Mouse (Mus musculus) gastrocnemius, postnatal 14 days (tissue): ENCODE measurements around the gene Lbp. TPM values are rescaled to one million over a fixed set of nuclear protein-coding genes. Genes with fewer than 3 reads are reported as not detected.

Source experiments
- DNase-seq: peaks from one replicate; pipeline ENCODE4 v3.0.0; 2021; ENCODE audit warnings: mixed read lengths
- intact Hi-C: fragments of 180-260 bp; cut with DNase I; formaldehyde crosslinking; loops from one replicate; pipeline ENCODE4 v1.15.1; 2025; ENCODE audit warnings: low total_unique reads
- total RNA-seq, 2 experiments: library from RNA; stranded (reverse); gene quantifications; 2 replicates each; pipeline ENCODE4 v1.2.3; 2021

Gene Lbp
- total RNA-seq, 2 experiments from 2014 or later = 7.8 to 12.7 TPM

DNA sequence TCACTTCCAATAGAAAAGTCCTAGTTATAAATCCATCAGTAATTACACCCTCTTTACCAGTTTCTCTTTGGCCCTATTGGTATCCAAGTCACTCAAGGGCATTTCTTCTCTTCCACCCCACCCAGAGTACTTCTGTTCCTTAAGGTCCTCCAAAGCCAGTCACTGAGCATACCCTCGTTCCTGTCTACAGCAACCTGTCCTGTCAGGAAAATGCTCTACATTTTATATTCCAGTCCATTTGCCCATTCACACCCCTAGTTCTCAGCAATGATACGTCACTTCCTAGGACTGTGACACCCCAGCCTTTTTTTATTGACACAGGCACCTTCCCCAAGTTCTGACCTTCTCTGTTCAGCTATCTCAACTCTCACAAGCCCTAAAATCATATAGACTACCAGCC, 48.9 kb downstream of the Lbp start:
- DNase-seq = no peak
- intact Hi-C loops = no loop called here

DNA sequence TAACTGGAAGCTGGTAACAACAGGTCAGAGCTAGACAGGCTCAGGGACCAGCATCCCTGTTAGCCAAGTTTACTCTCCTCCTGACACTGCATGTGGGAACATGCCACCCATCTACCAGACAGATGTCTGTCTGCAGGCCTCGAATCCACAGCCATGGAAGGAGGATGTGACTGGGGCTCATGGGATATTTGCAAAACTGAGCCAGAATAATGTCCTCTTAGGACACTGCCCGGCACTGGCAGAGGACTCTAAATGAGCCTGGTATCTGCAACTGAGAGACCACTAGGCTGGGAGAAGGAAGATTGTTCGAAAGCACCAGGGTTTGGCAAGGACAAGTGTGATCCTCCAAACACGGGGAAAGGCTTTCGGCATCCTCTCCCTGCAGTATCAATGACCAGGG, 49.8 kb downstream of the Lbp start:
- intact Hi-C loops = no loop called here
- DNase-seq = no peak

DNA sequence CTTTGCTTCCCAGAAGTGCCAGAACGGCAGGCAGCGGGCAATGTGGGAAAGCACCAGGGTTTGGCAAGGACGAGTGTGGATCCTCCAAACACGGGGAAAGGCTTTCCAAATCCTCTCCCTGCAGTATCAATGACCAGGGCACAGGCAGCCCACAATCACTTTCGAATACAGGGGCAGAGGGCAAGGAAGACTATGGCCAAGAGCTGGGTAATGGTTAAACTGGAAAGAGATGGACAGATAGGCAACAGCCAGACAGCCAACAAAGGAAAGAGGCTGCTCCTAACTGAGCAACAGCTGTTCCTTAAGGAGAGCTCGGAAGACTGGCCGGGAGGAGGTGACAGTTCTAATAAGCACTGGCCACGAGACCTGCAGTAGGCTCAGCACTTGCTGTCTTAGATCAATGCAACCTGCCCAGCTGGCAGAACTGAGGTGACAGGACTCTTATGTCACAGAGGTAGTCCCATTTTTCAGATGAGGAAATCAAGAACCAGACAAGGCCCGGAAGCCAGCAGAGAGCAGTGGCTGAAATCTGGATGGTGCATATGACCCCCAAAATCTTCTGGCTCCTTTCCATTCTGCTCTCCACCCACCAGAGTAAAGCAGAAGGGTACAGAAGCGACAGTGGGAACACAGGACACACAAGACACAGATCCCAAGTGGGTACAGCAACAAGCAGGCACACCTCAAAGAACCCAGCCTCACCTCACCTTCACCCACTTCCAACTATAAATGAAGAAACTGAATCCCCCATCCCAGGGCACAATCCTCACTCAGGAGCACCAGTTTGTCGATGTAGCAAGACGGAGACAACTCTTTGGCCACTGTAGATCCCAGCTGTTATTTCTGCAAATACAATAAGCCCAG, 53.7 kb downstream of the Lbp start:
- intact Hi-C loops = no loop called here

DNA sequence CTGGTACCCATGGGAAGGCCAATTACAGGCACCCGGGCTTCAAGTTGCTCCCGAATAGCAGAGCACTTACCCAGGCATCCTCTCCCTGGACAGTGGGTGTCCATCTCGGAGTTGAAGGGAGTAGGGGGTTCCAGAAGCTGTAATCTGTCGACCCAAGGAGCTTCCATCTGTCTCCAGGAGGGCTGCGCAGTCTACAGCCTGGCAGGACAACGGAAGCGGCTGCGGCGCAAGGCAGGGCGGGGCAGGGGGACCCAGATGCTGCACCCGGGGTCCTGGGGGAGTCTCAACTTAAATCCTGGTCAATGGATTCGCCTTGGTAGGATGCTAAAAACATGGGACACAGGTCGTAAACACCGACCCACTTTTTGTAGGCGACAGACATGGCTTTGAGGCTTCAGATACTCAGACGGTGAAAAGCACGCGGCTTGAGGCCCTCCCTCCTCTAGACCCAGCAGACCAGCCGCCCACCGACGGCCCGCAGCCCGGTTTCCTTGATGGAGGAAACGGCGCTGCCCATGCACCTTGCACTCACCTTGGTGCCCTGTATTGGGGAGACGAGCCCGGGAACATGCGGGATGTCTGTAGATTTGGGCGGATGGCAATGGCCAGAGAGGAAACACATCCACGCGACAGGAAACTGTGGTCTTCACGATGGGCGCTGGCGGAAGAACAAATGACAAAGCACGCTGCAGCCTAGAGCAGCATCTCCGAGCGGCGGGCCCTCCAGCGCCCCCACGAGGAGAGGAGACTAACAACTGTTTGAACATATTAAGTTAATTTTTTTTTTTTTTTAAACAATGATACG, 54.8 kb downstream of the Lbp start:
- DNase-seq = peak; percentile 86
- intact Hi-C loops = no loop called here

More for the DNA sequence above, 53.7 kb downstream of the Lbp start:
- no peak for DNase-seq

DNA sequence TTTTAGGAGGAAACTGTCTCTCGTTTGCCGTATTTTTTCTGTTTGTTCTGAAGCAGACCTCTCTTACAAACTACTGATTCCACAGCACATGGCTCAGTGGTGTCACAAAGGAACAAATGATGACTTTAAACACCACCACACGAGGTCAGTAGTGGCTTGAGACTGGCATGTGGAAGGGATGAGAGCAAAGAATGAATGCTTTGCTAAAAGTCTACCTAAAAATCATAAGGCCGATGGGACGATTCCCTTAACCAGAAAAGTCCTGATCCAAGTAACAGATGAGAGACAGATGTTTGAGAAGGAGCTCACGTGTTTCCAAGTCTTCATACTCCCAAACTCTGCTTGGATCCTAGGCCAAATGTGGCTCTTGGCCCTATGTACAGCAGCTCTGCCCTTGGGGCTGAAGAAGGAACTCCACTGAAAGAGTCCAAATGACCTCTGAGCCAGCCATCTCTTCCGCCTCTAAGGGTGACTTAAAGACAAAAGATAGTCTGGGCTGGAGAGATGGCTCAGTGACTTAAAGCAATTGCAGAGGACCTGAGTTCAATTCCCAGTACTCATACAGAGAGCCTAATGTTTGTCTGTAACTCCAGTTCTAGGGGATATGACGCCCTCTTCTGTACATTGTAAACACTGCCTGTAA, 55.5 kb downstream of the Lbp start:
- intact Hi-C loops = no loop called here
- DNase-seq = no peak

DNA sequence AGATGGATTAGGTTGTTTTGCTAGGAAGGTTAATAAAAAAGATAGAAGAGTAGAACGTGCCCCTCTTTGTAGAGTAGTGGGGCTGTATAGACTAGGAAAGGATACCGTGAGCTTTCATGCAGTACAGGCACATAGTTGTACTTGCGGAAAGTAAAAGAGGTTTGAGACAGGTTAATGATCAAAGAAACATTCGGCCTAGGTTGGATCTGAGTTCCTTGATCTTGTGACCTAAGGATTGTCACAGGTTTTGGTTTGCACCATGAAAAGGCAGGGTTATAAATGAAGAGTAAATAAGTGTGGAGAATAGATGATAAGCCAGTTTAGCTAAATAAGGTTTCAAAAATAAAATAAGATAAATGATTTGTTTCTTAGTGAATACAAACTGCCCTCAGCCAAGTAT, 57.9 kb downstream of the Lbp start:
- DNase-seq = no peak
- intact Hi-C loops = no loop called here

DNA sequence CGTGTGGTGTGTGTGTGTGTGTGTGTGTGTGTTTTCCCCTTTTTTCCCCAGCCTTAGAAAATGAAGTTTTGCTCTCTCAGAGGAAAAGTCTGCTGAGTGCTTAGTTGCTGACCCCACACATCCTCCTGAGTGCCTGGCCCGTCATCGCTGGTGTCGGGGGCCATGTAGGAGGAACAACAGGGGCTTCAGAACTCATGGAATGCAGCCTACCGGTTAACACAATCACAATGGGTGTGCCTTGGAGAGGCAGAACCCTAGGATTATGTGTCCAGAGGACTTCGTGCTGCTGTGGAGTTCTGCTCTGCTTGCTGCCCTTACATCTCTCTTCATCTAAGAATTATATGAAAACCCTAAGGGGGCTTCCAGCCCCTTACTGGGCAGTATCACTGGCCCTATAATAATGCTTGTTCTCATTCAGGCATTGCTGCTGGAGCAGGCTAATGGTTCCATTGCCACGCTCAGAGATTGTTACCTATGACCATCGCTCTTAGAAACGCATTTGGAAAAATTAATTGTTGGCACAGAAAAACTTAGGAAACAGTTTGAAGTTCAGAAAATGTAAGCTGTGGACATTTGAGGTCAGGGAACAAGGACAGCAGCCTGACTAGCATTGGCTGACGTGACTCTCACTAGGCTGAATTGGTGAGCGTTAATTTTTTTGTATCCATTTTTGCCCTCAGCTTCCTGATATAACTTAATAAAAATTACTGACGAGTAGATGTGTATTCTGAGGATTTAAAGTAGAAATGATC, 59.0 kb downstream of the Lbp start:
- intact Hi-C loops = no loop called here
- DNase-seq = no peak

DNA sequence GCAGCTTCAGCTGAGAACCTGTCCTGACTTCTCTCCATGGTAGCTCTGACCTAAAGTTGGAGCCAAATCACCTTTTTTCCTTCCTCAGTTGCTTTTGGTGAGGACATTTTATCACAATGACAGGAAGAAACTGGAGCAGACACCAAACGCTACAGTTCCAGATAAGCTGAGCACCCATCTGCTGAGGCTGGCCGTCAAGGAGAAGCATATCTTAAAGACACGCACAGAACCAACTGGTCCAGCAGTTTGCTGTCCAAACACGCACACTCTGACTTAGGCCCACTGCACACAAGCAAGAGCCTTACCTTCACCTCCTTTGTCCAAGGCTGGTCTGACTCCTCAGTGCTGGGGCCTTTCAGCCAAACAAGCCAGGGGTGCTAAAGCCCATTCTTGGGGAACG, 61.4 kb downstream of the Lbp start:
- DNase-seq = no peak
- intact Hi-C loops = no loop called here

DNA sequence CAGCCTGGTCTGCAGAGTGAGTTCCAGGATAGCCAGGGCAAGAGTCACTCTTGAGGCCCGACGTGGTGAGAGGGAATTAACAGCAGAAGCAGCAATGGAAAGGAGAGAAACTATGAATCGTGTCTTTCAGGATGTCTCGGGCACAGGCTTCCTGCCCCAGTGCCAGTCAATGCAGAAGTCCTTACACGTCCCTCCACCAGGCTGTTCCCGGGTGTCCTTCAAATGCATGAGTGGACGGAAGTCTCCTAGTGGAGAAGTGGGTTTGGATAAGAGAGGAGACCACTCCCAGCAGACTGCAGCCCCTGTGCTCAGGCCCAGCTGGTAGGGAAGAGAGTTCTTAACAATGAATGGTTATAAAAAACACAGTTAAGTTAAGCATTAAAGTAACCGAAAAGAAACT, 62.0 kb downstream of the Lbp start:
- intact Hi-C loops = no loop called here

DNA sequence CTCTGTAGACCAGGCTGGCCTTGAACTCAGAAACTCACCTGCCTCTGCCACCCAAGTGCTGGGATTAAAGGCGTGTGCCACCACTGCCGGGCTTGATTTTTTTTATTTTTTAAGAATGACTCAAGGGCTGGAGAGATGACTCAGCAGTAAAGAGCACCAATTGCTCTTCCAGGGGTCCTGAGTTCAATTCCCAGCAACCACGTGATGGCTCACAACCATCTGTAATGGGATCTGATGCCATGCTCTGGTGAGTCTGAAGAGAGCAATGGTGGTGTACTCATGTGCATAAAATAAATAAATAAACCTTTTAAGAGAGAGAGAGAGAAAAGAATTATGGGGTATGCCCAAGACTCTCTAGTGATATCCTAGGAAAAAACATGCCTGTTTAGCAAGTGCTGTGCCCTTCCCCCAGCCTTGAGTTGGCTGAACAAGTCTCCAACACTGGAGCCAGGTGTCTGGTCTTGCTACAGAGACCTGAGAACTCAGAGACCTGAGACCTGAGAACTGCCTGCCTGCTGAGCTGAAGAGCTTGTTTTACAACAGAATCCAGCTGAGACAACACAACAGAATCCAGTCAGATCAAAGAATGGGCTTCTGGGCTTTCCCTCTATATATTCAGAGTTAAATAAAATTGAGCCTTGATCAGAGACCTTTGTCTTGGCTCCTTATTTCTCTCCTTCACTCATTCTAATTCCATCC, 63.3 kb downstream of the Lbp start:
- intact Hi-C loops = no loop called here
- no peak for DNase-seq

More for the DNA sequence above, 62.0 kb downstream of the Lbp start:
- no peak for DNase-seq

DNA sequence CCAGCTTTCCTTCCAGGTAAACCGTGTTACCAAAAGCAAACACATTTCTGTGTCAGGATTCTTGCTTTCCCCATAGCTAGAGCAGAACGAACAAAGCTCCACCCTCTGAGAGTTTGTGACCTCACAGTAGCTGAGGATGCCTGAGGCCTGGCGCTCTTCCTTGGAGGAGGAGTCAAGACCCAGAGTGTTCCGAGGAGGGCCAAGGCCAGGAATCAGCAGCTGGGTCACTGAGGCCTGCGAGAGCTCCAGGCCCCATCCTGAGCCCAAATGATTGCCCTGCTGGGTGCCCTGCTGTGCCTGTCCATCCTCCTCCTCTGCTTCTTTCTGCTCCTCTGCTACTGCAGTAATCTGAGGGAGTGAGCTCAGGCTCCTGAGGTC, 63.9 kb downstream of the Lbp start:
- intact Hi-C loops = no loop called here
- DNase-seq = no peak

DNA sequence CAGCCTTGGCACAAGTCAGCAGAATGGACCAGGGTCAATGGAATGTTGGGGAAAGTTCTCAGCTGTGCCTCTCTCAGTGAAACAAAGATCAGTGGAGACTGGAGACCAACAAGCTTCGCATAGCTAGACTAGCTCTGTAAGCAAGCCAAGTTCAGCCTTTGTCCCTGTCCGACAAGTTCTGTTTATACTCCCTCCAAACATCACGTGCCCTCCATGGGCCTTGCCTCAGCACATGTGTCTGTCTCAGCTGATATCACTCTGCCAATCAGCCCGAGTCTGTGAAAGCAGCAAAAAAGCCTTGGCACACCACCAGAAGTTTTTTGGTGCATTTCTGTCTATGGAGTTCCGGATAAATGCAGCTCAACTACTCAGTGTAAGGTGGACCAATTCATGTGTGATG, 66.8 kb downstream of the Lbp start:
- DNase-seq = no peak
- intact Hi-C loops = no loop called here

DNA sequence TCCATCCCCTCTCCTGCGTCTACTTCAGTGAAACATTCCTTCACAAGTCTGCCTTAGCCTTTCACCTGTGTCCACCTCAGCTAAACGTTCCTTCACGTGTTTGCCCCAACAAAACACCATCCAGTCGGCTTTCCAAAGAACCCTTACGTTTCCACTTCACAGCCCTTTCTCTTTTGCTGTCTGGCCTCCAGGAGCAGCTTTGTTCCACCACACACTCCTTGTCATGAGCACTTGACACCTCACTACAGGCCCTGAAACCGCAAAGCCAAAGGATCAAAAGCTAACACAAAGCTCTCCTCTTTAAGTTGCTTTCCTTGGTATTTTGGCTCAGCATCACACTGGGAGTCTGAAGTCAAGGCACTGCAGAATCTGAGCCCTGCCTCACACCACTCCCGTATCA, 67.2 kb downstream of the Lbp start:
- no peak for DNase-seq
- intact Hi-C loops = no loop called here

DNA sequence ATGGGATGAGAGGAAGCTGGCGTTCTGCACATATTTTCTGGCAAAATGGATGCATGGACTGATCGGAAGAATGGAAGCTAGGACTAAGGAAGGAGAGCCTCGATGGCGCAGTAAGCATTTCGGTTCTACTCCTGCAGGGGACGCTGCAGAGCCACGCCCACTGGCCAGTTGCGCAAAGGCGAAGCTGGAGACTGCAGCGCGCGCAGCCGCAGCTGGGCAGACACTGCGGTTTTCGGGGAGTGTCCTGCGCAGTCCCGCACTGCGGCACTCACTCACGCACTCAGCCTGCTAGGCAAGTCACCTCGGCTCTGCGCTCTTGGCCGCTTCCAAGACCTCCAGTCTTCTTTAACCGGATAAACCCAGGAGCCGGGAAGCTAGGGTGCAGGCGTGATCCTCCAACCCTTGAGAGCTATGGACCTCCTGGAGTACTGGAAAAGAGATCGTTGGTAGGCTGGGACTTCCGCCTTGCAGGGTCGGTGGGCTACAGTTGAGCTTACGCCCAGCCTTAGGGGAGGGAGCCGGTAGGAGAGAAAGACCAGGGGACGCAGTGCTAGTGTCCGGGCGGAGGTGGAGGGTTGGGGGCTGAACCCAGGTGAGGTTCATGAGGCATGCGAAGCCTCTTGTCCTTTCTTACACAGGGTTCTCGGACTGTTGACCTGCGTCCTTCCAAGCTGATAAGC, 69.3 kb downstream of the Lbp start, which contains the start of gene Snhg11:
Gene Snhg11 (plus strand): TSS at position 196 of the 680 bp plus-strand sequence.
- DNase-seq = no peak
- intact Hi-C loops = no loop called here

DNA sequence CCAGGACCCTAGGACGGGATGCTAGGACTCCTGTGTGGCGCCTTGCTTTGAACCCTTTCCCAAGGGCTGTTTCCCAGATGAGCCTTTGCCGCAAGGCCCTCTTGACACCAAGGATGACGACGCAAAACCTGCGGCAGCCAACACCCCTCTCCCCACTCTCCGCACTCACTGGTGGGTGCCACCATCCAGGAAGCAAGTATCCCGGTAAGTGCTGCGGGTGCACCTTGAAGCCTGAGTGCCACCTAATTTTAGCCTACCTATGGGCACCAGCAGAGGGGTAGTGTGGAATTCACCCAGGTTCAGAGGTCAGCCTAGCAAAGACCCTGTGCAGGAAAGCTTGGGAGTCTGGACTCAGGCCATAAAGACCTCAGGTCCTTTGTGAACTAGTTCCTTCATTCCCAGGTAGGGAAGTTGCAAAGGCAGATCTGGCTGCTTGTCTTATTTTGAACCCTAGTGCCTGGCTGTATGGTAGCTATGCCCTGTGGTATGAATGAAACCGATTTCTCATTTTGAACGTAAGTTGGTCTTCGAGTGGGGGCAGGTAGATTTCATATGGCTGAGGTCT, 69.9 kb downstream of the Lbp start:
- intact Hi-C loops = no loop called here
- no peak for DNase-seq

DNA sequence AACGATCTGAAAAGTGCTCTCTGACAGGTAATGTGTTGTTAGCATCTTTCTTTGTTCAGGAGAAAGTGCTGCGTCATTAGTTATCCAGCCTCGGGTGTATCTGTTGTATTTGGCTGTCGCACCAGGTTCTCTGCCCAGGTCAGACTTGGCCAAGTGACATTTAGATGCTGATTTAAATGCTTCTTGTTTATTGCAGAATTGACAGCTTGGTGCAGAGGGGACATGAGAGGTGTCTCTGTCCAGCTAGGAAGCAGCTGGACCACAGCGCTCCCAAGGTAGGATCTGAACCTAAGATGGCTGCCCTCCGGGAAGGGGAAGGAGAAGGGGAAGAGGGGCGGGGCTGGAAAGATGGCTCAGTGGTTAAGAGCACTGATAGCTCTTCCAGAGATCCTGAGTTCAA, 70.5 kb downstream of the Lbp start:
- intact Hi-C loops = no loop called here
- DNase-seq = no peak

DNA sequence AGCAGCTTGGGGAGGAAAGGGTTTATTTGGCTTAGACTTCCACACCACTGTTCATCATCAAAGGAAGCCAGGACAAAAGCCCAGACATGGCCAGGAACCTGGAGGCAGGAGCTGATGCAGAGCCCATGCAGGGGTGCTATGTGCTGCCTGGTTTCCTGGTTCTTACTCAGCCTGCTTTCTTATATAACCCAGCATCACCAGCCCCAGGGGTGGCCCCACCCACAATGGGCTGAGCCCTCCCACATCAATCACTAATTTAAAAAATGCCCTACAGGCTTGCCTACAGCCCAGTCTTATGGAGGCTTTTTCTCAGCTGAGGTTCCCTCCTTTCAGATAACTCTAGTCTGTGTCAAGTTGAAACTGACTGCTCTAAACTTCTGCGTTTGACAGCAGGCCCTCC, 71.5 kb downstream of the Lbp start:
- DNase-seq = no peak
- intact Hi-C loops = no loop called here

DNA sequence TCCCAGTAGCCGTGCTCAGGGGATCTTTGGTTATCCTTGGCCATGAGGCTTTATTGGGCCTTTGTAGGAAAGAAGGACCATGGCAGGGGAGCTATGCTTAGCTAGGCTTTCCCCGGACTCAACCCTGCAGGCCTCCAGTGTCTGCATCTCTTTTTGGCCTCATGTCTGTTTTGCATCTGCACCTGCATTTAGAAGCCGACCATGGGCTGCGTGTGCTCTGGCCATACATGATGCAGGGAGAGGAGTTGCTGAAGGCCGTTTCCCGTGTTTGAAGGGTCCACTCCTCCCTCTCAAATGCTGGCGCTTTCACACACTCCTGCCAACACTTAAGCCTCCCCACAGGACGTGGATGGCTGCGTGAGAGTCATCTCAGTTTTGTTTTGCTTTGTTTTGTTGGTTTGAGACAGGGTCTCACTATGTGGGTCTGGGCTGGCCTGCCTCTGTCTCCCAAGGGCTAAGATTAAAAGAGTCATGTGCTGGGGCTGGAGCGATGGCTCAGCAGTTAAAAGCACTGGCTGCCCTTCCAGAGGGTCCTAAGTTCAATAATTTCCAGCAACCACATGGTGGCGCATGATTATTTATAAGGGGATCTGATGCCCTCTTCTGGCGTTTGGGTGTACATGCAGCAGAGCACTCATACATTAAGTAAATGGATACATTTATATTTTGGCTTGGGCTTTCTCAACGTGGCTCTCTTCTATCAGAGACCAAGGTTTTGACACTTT, 73.2 kb downstream of the Lbp start:
- intact Hi-C loops = no loop called here
- DNase-seq = peak; percentile 37
